Mouse (Mus musculus) liver, embryonic 16.5 days (tissue): ENCODE results near the gene Zkscan16. TPM values are rescaled to one million over a fixed set of nuclear protein-coding genes. Genes with fewer than 3 reads are reported as not detected.

Source experiments
- ATAC-seq: fragments of 200-750 bp; cut with Nextera tagmentation; 2 replicates; pipeline ENCODE4 v1.8.0; 2017; ENCODE audit warnings: low read depth, mild to moderate bottlenecking, moderate number of reproducible peaks, moderate library complexity
- H3K27ac ChIP-seq: fragments of 300-500 bp; sonication (generic); 2 replicates; pipeline ENCODE4 v1.5.1; 2014; ENCODE audit warnings: mild to moderate bottlenecking, low read length
- H3K27me3 ChIP-seq: fragments of 300-500 bp; sonication (generic); 2 replicates; pipeline ENCODE4 v1.6.1; 2014; ENCODE audit warnings: low read depth, low read length, mixed read lengths; ENCODE audit not compliant: control insufficient read depth, insufficient read depth
- H3K36me3 ChIP-seq: fragments of 300-500 bp; sonication (generic); 2 replicates; pipeline ENCODE4 v1.6.1; 2014; ENCODE audit warnings: mild to moderate bottlenecking; ENCODE audit not compliant: control insufficient read depth, insufficient read depth
- H3K4me1 ChIP-seq: fragments of 300-500 bp; sonication (generic); 2 replicates; pipeline ENCODE4 v1.6.1; 2014; ENCODE audit warnings: low read depth, low read length, mixed read lengths; ENCODE audit not compliant: control insufficient read depth
- H3K4me2 ChIP-seq: fragments of 300-500 bp; sonication (generic); 2 replicates; pipeline ENCODE4 v1.6.1; 2014; ENCODE audit warnings: low read depth, low read length, mixed read lengths
- H3K4me3 ChIP-seq: fragments of 300-500 bp; sonication (generic); 2 replicates; pipeline ENCODE4 v1.5.1; 2014; ENCODE audit warnings: low read depth, mild to moderate bottlenecking, low read length
- H3K9ac ChIP-seq: fragments of 300-500 bp; sonication (generic); 2 replicates; pipeline ENCODE4 v1.6.1; 2014; ENCODE audit warnings: low read depth, low read length
- H3K9me3 ChIP-seq: fragments of 300-500 bp; sonication (generic); replicated peaks from 2 replicates; pipeline ENCODE4 v1.6.1; 2016; ENCODE audit warnings: low read length; ENCODE audit not compliant: control insufficient read depth
- WGBS: fragments of 180-500 bp; shearing (Covaris S2); extraction: QIAGEN DNeasy Blood & Tissue Kit; methylation state at CpG from one replicate; pipeline ENCODE4 v1.1.7; 2014; ENCODE audit not compliant: insufficient replicate concordance; 5-methylcytosine and 5-hydroxymethylcytosine counted together
- polyA plus RNA-seq: library from polyadenylated mRNA; unstranded; fragments of >200 nt; fragmentation: Nextera tagmentation; extraction: Ambion mirVana; gene quantifications from 2 replicates; pipeline ENCODE4 v1.2.1, GENCODE M21; 2015

Zkscan16 gene
- polyA plus RNA-seq, 1 experiment from 2014 or later = 0.05 TPM

DNA sequence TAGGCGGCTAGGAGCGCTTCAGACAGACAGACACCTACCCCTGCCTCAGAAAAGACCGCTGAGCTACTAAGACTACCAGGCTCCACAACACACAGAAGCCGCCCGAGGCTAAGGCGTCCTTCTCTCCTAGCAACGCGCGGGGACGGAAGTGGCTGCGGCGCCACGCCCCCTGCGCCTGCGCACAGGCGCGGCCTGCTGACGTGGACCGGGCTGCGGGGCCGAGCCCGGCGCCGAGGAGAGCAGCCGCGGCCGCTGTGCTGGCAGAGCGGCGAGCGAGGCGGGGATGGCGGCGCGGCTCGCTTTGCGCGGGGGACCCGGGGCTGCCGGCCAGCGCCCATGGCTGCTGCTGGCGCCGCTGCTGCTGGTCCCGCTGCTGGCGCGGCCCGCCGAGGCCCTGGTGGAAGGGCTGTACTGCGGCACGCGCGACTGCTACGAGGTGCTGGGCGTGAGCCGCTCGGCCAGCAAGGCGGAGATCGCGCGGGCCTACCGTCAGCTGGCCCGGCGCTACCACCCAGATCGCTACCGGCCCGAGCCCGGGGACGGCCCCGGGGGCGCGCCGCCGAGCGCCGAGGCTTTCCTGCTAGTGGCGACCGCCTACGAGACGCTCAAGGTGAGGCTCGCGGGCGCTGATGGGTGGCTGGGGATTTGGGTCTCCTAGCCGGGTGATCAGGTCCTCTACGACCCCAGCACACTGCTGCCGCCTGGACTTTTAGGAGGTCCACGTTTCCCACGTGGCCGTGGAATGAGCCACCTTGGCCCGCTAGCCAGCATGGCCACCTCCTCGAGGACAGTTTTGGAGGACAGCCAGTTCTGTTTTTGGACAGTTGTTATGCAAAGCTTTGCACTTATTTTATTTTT is 59.7 kb downstream of the Zkscan16 start, which contains the start of gene Gm20503:
Gene Gm20503 (plus strand): TSS at position 263 of the 858 bp plus-strand sequence.
- WGBS = under 1% methylated on average over 81 of the region's 89 CpGs
- Histone ChIP-seq H3K4me1 (peaks cover 31% of the 10 kb centered on the region), H3K9me3 (no peaks in the 10 kb centered on the region), H3K9ac (peak within 1 kb of the TSS; percentile 94), H3K27me3 (no peaks in the 10 kb centered on the region), H3K4me3 (peak within 1 kb of the TSS; percentile 91), H3K27ac (peak within 1 kb of the TSS; percentile 90), H3K4me2 (peak within 1 kb of the TSS; percentile 99), H3K36me3 (no peaks in the 10 kb centered on the region)
- ATAC-seq = peak; percentile 97

GRCm38 (mm10) chr4:59003806-59004200 is 60.4 kb downstream of the Zkscan16 start:
- no peaks in the 10 kb centered on the region for H3K27me3 ChIP-seq
- no peak for ATAC-seq
- peaks cover 31% of the 10 kb centered on the region for H3K4me1 ChIP-seq
- H3K9ac ChIP-seq = peak overlapping the region; percentile 94
- peak overlapping the region; percentile 99 for H3K4me2 ChIP-seq
- peak overlapping the region; percentile 91 for H3K4me3 ChIP-seq
- peak overlapping the region; percentile 90 for H3K27ac ChIP-seq
- no peaks in the 10 kb centered on the region for H3K9me3 ChIP-seq
- H3K36me3 ChIP-seq = no peaks in the 10 kb centered on the region
- 14% methylated on average over 7 of the region's 7 CpGs for WGBS

DNA sequence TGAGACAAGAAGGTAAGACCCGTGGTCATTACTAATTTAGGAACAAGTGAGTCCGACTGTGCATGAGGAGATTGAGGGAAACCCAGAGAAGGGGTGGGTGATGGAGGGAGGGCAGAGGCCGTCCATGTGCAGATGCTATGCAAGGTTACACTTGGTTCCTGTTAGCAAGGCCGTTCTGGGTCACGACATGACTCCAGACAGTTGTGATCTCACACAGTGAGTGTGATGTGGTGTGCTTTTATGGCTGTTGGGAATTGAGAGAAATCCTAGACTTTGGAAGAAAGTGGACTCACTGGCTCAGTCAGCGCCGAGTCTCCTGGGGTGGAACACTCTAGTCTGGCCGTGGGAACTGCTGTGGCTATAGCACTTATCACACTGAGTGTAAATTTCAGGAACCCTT is 62.8 kb downstream of the Zkscan16 start:
- Histone ChIP-seq H3K4me3 (no peak overlapping the region), H3K4me2 (no peak overlapping the region), H3K27ac (no peak overlapping the region), H3K4me1 (peaks cover 44% of the 10 kb centered on the region), H3K27me3 (no peaks in the 10 kb centered on the region), H3K9ac (no peak overlapping the region), H3K9me3 (no peaks in the 10 kb centered on the region), H3K36me3 (no peaks in the 10 kb centered on the region)
- no peak for ATAC-seq
- 55% methylated on average over 8 of the region's 8 CpGs for WGBS

GRCm38 (mm10) chr4:59007016-59007415 is 63.6 kb downstream of the Zkscan16 start:
- no peaks in the 10 kb centered on the region for H3K36me3 ChIP-seq
- no peaks in the 10 kb centered on the region for H3K27me3 ChIP-seq
- WGBS = 66% methylated on average over 6 of the region's 6 CpGs
- ATAC-seq = no peak
- peaks cover 47% of the 10 kb centered on the region for H3K4me1 ChIP-seq
- H3K9ac ChIP-seq = no peak overlapping the region
- H3K4me3 ChIP-seq = no peak overlapping the region
- no peak overlapping the region for H3K4me2 ChIP-seq
- no peaks in the 10 kb centered on the region for H3K9me3 ChIP-seq
- H3K27ac ChIP-seq = no peak overlapping the region

Other genes with a start within 250 kb of the Zkscan16 start
- not detected in 2 replicates for gene Olfr267, start 155.9 kb upstream of the Zkscan16 start, polyA plus RNA-seq
- 12.7 and 14.0 TPM in 2 replicates for gene Ecpas, start 30.9 kb upstream of the Zkscan16 start, polyA plus RNA-seq
- 12.2 and 13.3 TPM in 2 replicates for gene Ptgr1, start 43.5 kb downstream of the Zkscan16 start, polyA plus RNA-seq
- gene Dnajc25, start 51.4 kb downstream of the Zkscan16 start, polyA plus RNA-seq = 3.9 and 5.5 TPM in 2 replicates
- gene Gm20503, start 59.6 kb downstream of the Zkscan16 start, polyA plus RNA-seq = 4.2 and 6.3 TPM in 2 replicates
- gene Gng10, start 91.5 kb downstream of the Zkscan16 start, polyA plus RNA-seq = 12.5 and 19.0 TPM in 2 replicates
- not detected in 2 replicates for gene AI481877, start 195.4 kb downstream of the Zkscan16 start, polyA plus RNA-seq
- 4.6 and 4.8 TPM in 2 replicates for gene Ugcg, start 245.6 kb downstream of the Zkscan16 start, polyA plus RNA-seq